Mouse (Mus musculus) cerebellum, postnatal 36 days (tissue): ENCODE results near the gene Farsa.

Experiments
- DNase-seq, 2 experiments: peaks; one replicate each; pipeline ENCODE4 v3.0.0; 2021 to 2022; ENCODE audit warnings: mixed read lengths in 2 of 2

The Farsa gene

DNA sequence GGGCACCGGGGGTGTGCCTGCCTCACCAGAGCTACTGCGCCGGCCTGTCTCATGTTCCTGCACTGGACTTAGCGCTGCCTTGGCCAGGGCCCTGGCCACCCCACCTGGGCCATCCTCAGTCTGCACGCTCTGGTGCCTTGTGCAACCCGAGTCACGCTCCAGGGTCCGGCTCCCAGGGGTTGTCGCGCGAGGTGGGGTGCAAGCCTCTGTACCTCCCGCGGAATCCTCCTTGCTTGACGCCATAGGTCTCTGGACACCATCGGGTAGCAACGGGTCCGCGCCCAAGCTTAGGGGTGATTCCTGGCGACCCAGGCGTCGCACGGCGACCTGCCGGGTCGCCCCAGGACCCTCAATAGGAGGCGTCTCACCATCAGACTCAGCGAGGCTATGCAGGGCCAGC lies 55.6 kb downstream of the Farsa start:
- DNase-seq: peak; percentile 29 to 37

GRCm38 (mm10) chr8:84912895-84913501 lies 56.2 kb downstream of the Farsa start:
- peak; percentile 84 to 89 for DNase-seq

DNA sequence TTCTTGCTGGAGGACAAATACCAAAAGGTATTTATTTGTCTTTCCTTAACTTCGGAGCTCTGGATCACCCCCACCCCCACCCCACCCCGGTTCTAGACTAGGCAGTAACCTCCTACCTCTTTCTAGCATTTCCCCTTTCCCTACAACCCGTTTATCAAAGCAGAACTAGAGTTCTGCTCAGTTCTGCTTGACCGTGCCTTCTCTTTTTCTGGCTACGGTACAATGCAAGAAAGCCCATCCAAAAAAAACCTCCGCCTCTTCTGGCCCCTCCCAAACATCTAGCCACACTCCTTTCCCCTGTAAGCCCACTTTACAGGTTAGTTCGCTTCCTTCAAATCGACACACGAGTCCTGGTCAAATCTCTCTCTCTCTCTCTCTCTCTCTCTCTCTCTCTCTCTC lies 56.7 kb downstream of the Farsa start:
- no peak for DNase-seq

- DNase-seq: peak; percentile 54
These were observed 57.2 kb downstream of the Farsa start for GRCm38 (mm10) chr8:84913960-84914359.

DNA sequence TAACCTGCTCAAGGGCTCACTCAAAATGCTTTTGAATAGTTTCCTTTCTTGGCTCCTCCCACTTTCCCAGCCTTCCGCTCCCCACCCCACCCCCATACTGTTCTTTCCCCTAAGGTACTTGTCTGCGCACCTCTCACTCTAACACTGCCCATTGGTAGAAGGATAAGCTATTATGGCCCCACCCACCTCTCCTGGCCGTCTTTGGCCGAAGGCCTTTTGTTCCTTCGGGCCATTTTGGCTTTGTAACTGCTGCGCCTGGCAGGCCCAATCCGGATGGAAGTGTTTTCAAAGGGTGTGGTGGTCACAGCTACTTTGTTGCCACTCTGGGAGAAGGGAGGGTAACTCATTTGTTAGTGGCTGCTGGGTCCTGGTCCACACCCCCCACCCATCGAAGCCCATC lies 58.5 kb downstream of the Farsa start:
- no peak for DNase-seq

DNA sequence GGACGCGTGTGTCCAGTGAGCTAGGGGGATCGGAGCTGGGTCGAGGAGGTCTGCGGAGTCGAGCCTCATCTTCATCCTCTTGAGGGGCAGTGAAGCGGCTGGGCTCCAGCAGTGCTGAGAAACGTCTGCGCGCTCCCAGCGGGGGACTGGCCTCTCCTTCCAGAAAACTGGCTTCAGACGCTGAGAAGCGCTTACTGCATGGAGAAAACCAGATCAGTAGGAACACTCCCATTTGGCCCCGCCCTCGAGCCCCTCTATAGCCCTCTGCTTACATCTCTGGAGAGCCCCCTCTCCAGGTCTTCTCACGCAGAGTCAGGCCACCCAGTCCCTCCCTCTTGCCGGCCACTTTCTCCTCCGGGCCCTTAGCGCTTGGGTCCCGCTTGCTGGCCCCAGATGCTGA lies 61.0 kb downstream of the Farsa start:
- DNase-seq: peak in 1 of 2 experiments; percentile 24

DNA sequence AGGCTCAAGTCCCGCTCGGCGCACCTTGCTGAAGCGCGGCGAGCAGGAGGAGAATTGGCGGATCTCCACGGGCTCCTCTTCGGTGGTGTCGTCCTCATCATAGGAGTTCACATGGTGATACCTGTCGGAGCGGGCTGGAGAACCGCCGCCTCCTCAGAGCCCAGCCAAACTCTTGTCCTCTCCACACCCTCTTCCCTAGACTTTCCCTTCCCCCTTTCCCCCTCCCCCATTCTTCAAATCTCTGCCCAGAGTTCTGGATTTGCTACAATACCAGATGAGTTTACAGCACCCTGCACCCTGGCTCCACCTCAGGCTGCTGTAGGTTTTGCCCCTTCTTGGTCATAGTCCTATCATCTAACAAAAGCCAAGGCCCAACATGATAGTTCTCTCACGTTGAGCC lies 61.9 kb downstream of the Farsa start:
- no peak for DNase-seq
